27 mouse cellular contexts compared by ENCODE assay signal in the genomic region with DNA sequence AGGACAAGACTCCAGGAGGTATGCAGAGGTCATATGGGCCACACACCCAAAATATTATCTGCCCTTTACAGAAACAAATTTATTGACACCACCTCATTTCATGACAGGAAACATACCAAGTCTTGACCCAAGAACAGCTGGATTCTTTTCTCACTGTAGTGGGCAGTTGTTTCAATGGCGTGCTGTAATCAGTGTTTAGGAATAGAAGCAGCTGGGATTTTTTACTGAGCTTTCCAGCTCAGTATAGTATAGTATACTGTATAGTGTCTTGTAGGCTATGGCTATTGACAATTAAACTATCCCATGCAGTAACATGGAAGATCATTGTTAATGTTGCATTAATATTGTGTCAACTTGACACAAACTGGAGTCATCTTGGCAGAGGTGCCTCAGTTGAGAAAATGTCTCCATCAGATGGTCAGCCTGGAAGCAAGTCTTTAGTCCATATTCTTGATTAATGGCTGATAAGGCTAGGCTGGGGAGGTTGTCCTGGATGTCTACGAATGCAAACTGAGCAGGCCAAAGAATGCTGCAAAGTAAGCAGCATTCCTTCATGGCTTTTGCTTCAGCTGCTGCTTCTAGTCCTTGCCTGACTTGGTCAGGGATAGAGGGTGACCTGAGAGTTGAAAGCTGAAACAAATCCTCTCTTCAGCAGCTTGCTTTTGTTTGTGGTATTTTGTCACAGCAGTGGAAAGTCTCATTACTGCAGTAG.
DNase-seq lines count a peak whose midpoint lies in the region; ATAC-seq and TF ChIP-seq lines count a peak whose summit lies in the region.
"Had no signal": no experiment of that assay in that cellular context is flagged by ENCODE, and none has a peak within 500 bp of the region (broad histone marks: within the 10 kb centered on the region; RNA-seq: fewer than 3 reads in every experiment).

No protein-coding gene starts in this region.

- no peaks in the 10 kb centered on the region for H3K4me1 ChIP-seq in stomach, embryonic 14.5 days (ENCODE audit: control insufficient read depth, insufficient read depth, low read length)
- no peaks in the 10 kb centered on the region for H3K4me1 ChIP-seq in stomach, postnatal 0 days (replicated peaks; ENCODE audit: control insufficient read depth, insufficient read depth)
- H3K4me1 ChIP-seq in forebrain, embryonic 12.5 days: no peaks in the 10 kb centered on the region
- no peaks in the 10 kb centered on the region for H3K4me1 ChIP-seq in midbrain, embryonic 11.5 days (ENCODE audit: control insufficient read depth, insufficient read depth, low read length)
- H3K4me1 ChIP-seq: heart, embryonic 12.5 days; liver, embryonic 12.5 days; midbrain, embryonic 12.5 days; neural tube, embryonic 12.5 days had no signal

- WGBS in stomach, embryonic 14.5 days: 41% methylated on average over 2 of the region's 2 CpGs
- WGBS in stomach, postnatal 0 days: 59% methylated on average over 2 of the region's 2 CpGs
- WGBS in forebrain, embryonic 12.5 days: 74% methylated on average over 2 of the region's 2 CpGs
- 80% methylated on average over 2 of the region's 2 CpGs for WGBS in midbrain, embryonic 11.5 days

- ATAC-seq in stomach, embryonic 14.5 days (ENCODE audit: insufficient number of reproducible peaks, insufficient read depth, low FRiP score, low read depth): no peak
- ATAC-seq in stomach, postnatal 0 days (ENCODE audit: low FRiP score, low TSS enrichment): no peak
- no peak for ATAC-seq in forebrain, embryonic 12.5 days (ENCODE audit: low FRiP score)
- no peak for ATAC-seq in midbrain, embryonic 11.5 days (ENCODE audit: low FRiP score)
- ATAC-seq: CD4-positive, CD25-positive, alpha-beta regulatory T cell, adult 4 months; forebrain, embryonic 14.5 days; liver, embryonic 12.5 days; liver, postnatal 0 days had no signal

- no peak overlapping the region for H3K4me2 ChIP-seq in stomach, embryonic 14.5 days (replicated peaks; ENCODE audit: low read depth, low read length)
- no peak overlapping the region for H3K4me2 ChIP-seq in stomach, postnatal 0 days (replicated peaks; ENCODE audit: low read depth)
- H3K4me2 ChIP-seq in forebrain, embryonic 12.5 days: no peak overlapping the region
- H3K4me2 ChIP-seq in midbrain, embryonic 11.5 days: no peak overlapping the region
- H3K4me2 ChIP-seq: heart, embryonic 12.5 days; hindbrain, embryonic 14.5 days; liver, embryonic 12.5 days; midbrain, embryonic 12.5 days; neural tube, embryonic 12.5 days had no signal

- no peak for TF ChIP-seq EP300 in stomach, postnatal 0 days (optimal IDR thresholded peaks at IDR 0.05)

- no peaks in the 10 kb centered on the region for H3K36me3 ChIP-seq in stomach, embryonic 14.5 days (ENCODE audit: control insufficient read depth, insufficient read depth, low read length)
- H3K36me3 ChIP-seq in stomach, postnatal 0 days (ENCODE audit: control insufficient read depth, insufficient read depth, low read length): no peaks in the 10 kb centered on the region
- H3K36me3 ChIP-seq in forebrain, embryonic 12.5 days (replicated peaks): no peaks in the 10 kb centered on the region
- no peaks in the 10 kb centered on the region for H3K36me3 ChIP-seq in midbrain, embryonic 11.5 days (ENCODE audit: control insufficient read depth, insufficient read depth, low read length)
- H3K36me3 ChIP-seq: heart, embryonic 12.5 days; liver, embryonic 12.5 days; midbrain, embryonic 12.5 days; neural tube, embryonic 12.5 days had no signal

- DNase-seq in kidney, adult 9 months: peak; percentile 7
- no peak for DNase-seq in kidney, adult 18-20 months
- no peak for DNase-seq in stomach, postnatal 0 days (ENCODE audit: low spot score)
- peak; percentile 7 to 11 for DNase-seq in kidney, postnatal 4 days
- DNase-seq in midbrain, embryonic 11.5 days (ENCODE audit: low spot score, missing footprints): no peak
- DNase-seq: adrenal gland, postnatal 14 days; cerebellum, adult 11 months; cerebellum, adult 9-10 months; cerebellum, postnatal 36 days; gastrocnemius, adult 2 months; gastrocnemius, postnatal 36 days; heart, adult 18-20 months; heart, postnatal 4 days; layer of hippocampus, postnatal 36 days; left cerebral cortex, postnatal 4 days; liver, postnatal 0 days; right cerebral cortex, postnatal 4 days had no signal

- peak overlapping the region; percentile 48; the same call in 1 of the 2 replicates for H3K27ac ChIP-seq in stomach, embryonic 14.5 days (ENCODE audit: low read length)
- H3K27ac ChIP-seq in stomach, postnatal 0 days (replicated peaks): no peak overlapping the region
- H3K27ac ChIP-seq in forebrain, embryonic 12.5 days: no peak overlapping the region
- no peak overlapping the region for H3K27ac ChIP-seq in midbrain, embryonic 11.5 days (ENCODE audit: low read depth, low read length)
- H3K27ac ChIP-seq: gastrocnemius, adult 2 months; hindbrain, embryonic 14.5 days; liver, embryonic 12.5 days; midbrain, embryonic 12.5 days; neural tube, embryonic 12.5 days had no signal

- no peak for TF ChIP-seq CTCF in stomach, postnatal 0 days (IDR thresholded peaks at IDR 0.05; ENCODE audit: low read depth)

- no peaks in the 10 kb centered on the region for H3K27me3 ChIP-seq in stomach, embryonic 14.5 days (ENCODE audit: control insufficient read depth, insufficient read depth, low read length)
- no peaks in the 10 kb centered on the region for H3K27me3 ChIP-seq in stomach, postnatal 0 days (ENCODE audit: control insufficient read depth, insufficient read depth, low read length)
- no peaks in the 10 kb centered on the region for H3K27me3 ChIP-seq in forebrain, embryonic 12.5 days
- no peaks in the 10 kb centered on the region for H3K27me3 ChIP-seq in midbrain, embryonic 11.5 days (ENCODE audit: control insufficient read depth, insufficient read depth, low read length)
- H3K27me3 ChIP-seq: heart, embryonic 12.5 days; liver, embryonic 12.5 days; midbrain, embryonic 12.5 days; neural tube, embryonic 12.5 days had no signal

- no peak overlapping the region for H3K4me3 ChIP-seq in stomach, embryonic 14.5 days (ENCODE audit: low read depth, low read length)
- no peak overlapping the region for H3K4me3 ChIP-seq in stomach, postnatal 0 days (ENCODE audit: low read depth, low read length)
- H3K4me3 ChIP-seq in forebrain, embryonic 12.5 days (replicated peaks): no peak overlapping the region
- no peak overlapping the region for H3K4me3 ChIP-seq in midbrain, embryonic 11.5 days (ENCODE audit: low read depth, low read length)
- H3K4me3 ChIP-seq: gastrocnemius, adult 2 months; heart, embryonic 12.5 days; liver, embryonic 12.5 days; midbrain, embryonic 12.5 days; myocyte; neural tube, embryonic 12.5 days had no signal

- no peaks in the 10 kb centered on the region for H3K9me3 ChIP-seq in stomach, embryonic 14.5 days (ENCODE audit: control insufficient read depth, low read depth, low read length)
- no peaks in the 10 kb centered on the region for H3K9me3 ChIP-seq in stomach, postnatal 0 days (ENCODE audit: control insufficient read depth, low read length)
- no peaks in the 10 kb centered on the region for H3K9me3 ChIP-seq in forebrain, embryonic 12.5 days
- H3K9me3 ChIP-seq in midbrain, embryonic 11.5 days (ENCODE audit: control insufficient read depth, low read length): no peaks in the 10 kb centered on the region
- H3K9me3 ChIP-seq: heart, embryonic 12.5 days; liver, embryonic 12.5 days; midbrain, embryonic 12.5 days; neural tube, embryonic 12.5 days had no signal

- H3K9ac ChIP-seq in stomach, embryonic 14.5 days (replicated peaks; ENCODE audit: low read depth, low read length): no peak overlapping the region
- H3K9ac ChIP-seq in stomach, postnatal 0 days (ENCODE audit: low read length): no peak overlapping the region
- H3K9ac ChIP-seq in forebrain, embryonic 12.5 days: no peak overlapping the region
- H3K9ac ChIP-seq in midbrain, embryonic 11.5 days (ENCODE audit: low read length): no peak overlapping the region
- H3K9ac ChIP-seq: heart, embryonic 12.5 days; hindbrain, embryonic 14.5 days; liver, embryonic 12.5 days; liver, postnatal 0 days; midbrain, embryonic 12.5 days; neural tube, embryonic 12.5 days had no signal

Comparison
In these comparisons a context has a peak if more than half of its experiments do, and no peak if none do; other contexts are left out.
1. DNase-seq: peak in kidney, adult 9 months (single experiment) and kidney, postnatal 4 days (2 of 2); none in kidney, adult 18-20 months (single experiment), stomach, postnatal 0 days (single experiment) and midbrain, embryonic 11.5 days (single experiment).